Mouse (Mus musculus): ENCODE results near the gene Shbg.
A peak's percentile ranks its signal among the peaks of the same experiment; 100 is the strongest.
"Not testable (repeated sequence)": the region's sequence is repeated elsewhere in the genome, so short reads cannot be mapped to it uniquely, and the experiment has no call there.

Shbg gene

DNA sequence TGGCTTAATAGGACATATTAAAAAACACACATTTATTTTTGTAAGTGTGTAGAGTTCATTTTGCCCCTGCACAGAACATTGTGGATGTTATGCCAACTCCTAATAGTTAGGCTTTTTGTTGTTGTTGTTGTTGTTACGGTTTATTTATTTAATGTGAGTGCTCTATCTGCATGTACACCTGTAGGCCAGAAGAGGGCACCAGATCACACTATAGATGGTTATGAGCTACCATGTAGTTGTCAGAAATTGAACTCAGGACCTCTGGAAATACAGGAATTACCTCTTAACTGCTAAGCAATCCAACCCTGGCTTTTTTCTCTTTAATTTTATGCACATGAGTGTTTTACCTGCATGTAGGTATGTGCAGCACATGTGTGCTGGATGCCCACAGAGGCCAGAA, 12.1 kb upstream of the Shbg start:
- DNase-seq (ENCODE audit: low read depth): peak; percentile 69

DNA sequence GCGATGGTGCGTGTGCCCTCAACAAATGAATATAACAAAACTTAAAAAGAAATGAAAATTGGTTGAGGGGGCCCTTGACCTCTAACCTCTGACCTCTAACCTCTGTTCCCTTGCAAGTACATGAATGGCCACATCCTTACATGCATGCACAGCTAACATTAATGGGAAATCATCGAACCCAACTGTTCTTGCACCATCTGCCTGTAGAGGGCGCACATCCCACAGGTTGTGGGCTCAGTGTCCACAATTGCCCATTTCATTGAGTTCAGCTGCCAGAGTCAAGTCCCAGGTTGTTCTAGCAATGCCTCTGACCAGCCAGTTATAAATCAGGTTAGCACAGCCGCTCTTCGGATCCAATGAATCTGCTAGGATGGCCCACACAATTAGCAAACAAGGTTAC, 10.6 kb upstream of the Shbg start:
- DNase-seq (ENCODE audit: low read depth): peak; percentile 87

DNA sequence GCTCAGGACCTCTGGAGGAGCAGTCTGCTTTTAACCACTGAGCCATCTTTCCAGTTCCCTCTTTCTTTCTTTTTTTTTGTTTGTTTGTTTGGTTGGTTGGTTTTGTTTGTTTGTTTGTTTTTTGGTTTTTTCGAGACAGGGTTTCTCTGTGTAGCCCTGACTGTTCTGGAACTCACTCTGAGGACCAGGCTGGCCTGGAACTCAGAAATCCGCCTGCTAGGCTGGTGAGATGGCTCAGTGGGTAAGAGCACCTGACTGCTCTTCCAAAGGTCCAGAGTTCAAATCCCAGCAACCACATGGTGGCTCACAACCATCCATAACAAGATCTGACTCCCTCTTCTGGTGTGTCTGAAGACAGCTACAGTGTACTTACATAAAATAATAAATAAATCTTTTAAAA, 6.6 kb upstream of the Shbg start:
- not testable (repeated sequence) for DNase-seq (ENCODE audit: low read depth)

DNA sequence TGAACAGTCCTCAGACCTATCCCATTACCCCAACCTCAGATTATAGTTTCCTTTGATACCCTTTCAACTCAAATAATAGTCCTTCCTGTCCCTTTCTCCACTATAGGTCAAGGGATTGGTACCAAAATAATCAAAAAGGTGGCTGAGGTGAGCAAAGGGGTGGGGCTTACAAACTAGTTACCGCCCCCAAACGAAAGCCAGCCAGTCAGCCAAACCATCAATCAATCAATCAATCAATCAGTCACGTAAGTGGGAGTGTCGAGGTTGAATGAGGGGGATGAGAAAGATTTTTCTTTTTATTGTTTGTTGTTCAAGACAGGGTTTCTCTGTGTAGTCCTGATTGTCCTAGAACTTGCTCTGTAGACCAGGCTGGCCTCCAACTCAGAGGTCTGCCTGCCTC, 5.3 kb upstream of the Shbg start:
- no peak for DNase-seq (ENCODE audit: low read depth)

DNA sequence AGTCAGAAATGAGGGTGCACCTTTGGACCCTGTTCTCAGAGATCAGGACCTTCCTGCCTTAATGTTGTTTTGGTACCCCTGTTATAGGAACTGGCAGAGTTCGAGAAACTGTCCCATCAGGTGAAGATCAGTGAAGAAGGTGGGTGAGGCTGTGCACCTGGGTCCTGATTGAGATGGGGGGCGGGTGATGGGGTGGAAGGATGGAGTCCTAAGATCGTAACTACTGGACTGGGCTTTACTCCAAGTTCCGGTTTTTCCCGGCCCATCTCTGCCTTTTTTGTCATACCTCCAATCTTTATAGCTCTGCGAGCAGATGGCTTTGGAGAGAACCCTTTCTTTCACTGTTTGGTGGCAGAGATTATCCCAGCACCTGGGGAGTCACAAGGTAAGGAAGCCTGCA, 4.7 kb upstream of the Shbg start:
- DNase-seq (ENCODE audit: low read depth): no peak

DNA sequence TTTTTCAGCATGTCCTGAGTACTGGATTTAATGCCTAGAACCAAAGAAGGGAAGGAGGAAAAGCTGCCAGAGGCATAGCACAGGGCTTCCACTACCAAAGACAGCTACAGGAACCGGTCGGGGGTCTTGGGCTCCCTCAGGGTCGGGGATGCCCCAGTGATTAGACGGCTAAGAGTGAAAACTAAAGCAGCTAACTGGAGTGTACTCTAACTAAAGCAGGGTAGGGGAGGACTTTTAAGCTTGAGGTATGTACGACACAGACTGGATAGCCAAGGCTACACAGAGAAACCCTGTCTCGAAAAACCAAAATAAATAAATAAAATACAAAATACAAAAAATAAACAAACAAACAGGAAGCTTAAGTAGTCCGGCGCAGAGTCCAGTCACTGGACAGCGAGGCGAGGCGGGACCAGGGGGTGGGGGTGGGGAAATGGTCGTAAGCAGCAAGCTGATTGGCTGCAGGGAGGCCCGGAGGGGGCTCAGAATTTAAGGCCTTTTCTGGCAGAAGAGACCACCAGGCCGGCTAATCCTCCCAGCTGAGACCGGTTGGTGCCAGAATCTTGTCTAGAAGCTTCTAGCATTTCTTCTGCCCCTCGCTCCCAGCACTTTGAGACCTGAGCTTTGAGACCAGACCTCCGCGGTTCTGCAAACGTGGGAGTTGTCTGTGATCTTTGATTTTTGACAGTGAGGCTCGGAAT, 4.0 kb upstream of the Shbg start, which contains the start of gene Sat2:
Sat2 (plus strand) TSS at position 454 of the 698 bp plus-strand sequence.
- DNase-seq (ENCODE audit: low read depth): no peak

DNA sequence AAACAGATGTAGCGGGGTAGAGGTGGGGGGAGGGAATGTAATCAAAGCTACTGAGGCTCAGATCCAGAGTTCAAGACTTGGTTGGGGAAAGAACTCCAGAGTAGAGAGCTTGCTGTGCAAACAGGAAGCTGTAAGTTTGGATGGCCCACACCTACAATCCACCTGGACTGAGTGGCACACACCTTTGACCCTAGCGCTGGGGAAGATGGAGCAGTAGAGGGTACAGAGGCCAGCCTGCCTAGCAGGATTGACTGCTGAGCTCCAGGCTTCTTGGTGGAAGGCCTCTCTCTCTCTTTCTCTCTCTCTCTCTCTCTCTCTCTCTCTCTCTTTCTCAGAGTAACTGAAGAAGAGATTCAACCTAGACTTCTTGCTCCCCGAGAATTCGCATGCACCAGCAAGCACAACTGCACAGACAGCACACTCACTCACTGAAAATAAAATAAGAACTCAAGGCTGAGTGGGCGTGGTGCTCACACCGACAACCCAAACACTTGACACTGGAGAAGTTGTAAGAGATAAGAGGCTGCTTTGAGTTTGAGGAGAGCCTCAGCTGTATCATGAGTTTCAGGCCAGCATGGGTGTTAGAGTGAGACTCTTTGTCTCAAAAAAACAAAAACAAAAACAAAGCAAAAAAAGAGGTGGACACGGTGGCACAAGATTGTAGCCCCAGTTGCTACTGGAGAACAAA, 2.8 kb upstream of the Shbg start:
- no peak for DNase-seq (ENCODE audit: low read depth)

DNA sequence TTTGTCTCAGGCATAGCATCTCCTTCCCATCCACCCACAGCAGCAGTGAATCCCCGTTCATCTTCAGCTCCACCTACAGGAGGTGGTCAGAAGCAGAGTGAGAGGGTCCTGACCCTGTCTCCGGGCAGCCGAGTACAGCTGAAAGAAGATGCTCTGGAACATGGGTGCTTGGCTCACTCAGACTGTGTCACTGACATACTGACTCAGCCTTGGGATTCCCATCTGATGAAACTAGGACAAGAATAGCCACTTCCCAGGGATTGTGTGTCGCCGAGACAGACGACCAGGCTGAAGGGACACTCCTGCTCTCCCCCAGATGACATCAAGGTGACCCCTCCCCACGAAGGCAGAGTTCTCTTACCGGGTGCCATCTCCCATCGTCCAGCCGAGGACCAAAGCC, 924 bp downstream of the Shbg start:
- no peak for DNase-seq (ENCODE audit: low read depth)

DNA sequence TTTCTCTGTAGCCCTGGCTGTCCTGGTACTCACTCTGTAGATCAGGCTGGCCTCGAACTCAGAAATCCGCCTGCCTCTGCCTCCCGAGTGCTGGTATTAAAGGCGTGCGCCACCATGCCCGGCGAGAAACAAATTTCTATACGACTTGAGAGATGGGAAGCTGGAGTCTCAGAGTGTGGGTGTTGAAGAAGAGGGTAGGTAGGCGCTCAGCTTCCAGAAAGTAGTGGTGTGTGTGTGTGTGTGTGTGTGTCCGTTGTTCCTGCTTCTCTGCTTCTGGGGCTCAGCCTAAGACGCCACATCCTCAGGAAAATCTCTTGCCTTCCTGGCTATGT, 3.5 kb downstream of the Shbg start:
- not testable (repeated sequence) for DNase-seq (ENCODE audit: low read depth)

DNA sequence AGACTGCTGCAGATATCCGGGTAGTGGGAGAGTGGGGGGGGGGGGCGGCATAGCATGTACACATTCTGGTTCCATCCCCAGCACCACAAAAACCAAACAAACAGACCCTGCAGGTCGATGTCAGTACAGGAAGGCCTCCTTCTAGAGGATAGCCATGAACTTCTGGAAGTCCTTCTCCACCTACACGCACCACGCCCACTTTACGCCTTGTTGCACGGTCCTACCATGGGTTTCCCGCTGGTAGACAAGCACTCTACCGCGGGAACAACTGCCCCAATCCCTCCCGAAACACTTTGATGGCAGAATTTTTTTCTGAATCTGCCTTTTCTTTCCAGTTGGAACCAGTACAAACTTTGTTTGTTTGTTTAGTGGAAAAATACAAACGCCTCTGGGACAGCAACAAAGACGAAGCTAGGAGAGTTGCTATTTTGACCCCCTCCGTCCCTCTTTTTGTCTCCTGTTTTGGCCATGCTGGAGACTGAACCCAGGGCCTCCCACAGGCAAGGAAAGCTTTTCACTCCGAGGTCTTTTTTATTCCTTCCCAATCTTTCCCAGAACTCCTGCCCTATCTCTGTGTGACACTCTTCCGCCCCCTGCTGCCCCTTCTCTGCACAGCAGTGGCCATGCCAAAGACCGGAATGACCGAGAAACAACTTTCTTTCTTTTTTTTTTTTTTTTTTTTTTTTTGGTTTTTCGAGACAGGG, 4.0 kb downstream of the Shbg start:
- DNase-seq (ENCODE audit: low read depth): peak; percentile 48

DNA sequence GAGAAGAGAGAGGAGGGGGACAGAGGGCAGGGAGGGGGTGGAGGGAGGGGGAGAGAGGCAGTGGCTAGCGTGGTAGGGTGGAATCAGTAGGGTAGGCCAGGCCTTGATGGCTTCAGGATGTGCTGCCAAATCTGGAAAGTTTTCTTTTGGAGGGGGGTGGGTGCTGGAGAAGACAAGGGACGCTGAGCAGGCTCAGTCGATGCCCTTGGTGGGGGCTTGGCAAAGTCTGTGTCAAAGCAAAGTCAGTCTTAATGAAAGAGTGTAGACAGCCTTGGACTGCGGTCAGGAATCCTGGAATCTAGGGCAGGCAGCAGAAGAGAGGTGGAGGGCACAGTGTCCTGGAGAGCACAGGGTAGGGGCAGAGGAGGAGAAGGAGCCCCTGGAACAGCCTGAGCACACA, 6.8 kb downstream of the Shbg start:
- DNase-seq (ENCODE audit: low read depth): no peak

DNA sequence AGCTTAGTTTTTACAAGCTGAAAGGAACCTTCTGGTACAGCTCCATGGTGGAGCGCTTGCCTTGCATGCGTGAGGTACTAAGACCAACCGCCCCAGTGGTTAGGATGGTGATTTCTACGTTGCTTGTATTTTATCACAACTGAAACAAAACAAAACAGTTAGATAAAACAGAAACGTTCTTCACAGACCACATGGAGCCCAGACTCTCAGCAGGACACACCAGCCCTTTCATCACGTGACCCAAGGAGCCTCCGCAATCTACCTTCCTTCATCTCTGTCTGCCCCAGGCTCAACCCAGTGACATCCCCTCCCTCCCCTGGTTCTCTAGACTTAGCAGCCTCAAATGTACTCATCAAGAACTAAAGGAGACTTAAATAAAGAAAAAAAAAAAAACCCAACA, 8.3 kb downstream of the Shbg start:
- no peak for DNase-seq (ENCODE audit: low read depth)

DNA sequence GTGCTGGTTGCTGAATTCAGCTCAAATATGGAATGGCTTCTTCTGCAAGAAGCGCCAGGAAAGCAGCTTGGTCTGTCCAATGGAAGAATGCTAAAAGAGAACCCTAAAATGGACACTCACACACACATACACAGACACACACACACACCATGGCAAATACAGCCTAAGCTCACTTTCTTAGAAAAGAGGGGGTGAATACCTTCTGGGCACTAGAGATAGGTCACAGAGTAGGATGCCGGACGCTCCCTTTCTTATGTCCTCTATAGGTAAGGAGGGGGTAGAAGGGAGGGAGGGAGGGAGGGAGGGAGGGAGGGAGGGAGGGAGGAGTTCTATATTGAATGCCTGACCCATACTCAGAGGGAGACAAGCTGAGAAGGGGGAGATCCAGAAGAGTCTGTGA, 9.2 kb downstream of the Shbg start:
- no peak for DNase-seq (ENCODE audit: low read depth)

DNA sequence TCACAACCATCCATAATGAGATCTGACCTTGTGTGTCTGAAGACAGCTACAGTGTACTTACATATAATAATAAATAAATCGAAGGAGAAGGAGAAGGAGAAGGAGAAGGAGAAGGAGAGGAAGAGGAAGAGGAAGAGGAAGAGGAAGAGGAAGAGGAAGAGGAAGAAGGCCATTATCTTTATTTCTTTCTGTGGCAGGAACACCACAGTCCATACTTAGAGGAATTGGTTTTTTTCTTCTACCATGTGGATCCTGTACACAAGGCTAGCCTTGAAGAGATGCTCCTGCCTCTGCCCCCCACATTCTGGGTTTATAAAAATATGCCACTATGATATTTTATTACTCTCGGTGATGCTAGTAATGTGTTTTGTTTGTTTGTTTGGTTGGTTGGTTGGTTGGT, 10.9 kb downstream of the Shbg start:
- DNase-seq (ENCODE audit: low read depth): no peak

DNA sequence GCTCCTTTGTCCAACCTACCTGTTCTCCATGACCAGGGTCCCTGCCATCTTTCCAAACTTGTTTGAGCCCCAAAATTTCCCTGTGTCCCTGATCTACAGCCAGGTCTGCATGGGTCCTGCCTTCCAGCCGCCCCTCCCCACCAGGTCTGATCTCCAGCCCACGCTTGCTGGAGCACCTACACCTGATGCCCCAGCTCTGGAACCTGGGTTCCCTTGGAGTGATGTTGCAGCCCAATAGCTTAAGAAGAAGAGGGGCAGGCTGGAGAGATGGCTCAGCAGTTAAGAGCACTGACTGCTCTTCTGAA, 11.3 kb downstream of the Shbg start:
- no peak for DNase-seq (ENCODE audit: low read depth)

DNA sequence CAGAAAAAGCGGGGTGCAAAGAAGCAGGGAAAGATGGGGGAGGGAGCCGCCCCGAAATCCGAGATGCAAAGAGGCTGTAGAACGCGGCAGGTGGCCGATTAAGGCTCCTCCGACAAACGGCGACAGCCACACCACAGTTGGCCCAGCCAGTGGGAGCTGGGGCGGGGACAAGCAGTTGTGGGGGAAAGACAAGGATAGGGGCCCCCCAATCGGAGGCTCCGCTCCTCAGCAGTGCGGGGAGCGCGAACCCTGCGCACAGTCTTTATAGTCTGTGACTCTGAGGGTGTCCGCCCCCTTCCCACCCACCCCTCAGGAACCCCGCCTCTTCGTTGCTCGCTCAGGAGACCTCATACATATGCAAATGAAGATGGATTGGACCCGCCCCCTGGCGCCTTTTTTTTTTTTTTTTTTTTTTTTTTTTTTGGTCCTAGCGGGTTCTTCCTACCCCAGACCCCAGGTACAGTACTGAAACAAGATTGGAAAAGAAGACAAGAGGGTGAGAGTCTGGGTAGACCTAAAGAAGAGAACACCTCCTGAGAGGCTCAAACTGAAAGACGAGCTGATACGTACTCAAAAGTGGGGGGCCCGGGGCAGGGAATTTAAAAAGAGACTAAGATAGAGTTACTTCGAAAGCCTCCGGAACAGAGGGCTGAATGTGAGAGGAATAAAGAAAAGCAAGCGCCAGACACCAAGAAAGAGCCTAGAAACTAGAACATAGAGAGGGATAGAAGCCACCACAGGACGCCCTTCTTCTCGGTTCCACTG, 11.8 kb downstream of the Shbg start, which contains the start of gene Atp1b2:
Atp1b2 (minus strand) TSS at position 217 of the 765 bp plus-strand sequence.
- peak; percentile 85 for DNase-seq (ENCODE audit: low read depth)

DNA sequence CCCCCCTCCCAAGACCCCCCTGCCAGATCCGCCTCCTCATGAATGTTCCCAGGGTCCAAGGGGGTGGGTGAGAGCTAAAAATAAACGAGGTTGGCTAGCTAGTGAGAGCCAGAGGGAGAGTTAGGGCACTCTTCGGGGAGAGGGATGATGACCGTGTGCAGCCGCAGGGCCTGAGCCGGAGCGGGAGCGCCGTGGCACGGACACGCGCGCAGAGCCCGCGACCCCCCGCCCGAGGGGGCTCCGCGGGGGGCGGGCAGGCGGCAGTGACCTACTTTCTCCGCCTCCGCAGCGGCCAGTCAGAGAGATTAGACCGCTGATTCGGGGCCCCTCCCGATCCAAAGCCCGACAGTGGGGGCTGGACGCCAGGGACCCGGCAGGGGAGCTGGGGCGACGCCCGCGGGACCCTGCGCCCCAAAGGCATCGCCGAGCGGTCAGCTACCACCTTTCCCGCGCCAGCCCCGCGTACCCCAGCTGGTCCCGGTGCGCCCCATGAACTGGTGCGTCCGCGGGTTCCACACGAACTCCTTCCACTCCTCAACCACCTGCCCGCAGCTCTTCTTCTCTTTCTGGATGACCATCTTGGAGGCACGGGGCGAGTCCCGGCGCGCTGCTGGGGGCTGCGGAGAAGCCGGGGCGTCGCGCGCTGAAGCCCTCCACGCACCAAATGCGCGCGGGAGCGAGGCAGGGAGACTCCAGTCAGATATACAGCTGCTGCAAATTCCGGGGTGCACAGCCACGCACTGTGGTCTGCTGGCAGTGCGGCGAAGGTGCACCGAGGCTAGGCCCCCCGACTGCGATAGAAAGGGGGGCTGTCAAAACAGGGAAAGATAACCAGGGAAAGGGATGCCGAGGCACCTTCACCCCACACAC, 12.7 kb downstream of the Shbg start:
- no peak for DNase-seq (ENCODE audit: low read depth)

DNA sequence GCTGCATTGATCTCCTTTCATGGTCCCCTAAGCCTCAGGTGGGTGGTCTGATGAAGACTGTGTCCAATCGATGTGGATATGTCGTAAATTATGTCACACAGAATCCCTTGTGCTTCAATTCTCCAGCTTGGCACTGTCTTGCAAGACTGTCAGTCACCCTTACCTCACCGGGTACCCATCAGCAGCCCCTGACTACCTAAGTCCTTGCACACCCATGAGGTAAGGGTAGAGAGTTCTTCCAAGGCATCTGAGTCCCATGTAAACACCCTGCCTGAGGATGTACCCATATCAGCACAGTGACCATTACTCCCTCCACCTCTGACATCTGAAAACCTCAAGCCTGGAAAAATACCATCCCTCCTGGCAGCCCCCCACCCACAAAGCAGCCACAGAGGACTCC, 13.4 kb downstream of the Shbg start:
- DNase-seq (ENCODE audit: low read depth): no peak

DNA sequence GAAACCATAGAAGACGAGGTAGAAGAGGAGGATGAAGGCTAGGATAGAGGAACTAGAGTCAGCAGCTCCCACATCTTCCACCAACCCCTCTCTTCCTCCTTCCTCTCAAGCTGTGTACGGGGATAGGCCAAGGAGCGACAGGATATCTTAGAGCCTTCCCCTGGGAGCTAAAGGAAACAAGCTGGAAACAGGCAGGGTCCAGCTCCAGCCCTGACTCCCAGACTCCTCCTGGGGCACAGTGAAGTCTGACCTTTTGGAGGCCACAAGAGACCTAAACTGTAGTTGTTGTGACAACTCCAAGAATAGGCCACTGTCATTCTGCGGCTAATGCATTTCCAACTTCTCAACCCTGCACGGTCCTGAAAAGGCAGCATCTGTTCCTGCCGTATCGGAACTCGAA, 14.2 kb downstream of the Shbg start:
- DNase-seq (ENCODE audit: low read depth): no peak

DNA sequence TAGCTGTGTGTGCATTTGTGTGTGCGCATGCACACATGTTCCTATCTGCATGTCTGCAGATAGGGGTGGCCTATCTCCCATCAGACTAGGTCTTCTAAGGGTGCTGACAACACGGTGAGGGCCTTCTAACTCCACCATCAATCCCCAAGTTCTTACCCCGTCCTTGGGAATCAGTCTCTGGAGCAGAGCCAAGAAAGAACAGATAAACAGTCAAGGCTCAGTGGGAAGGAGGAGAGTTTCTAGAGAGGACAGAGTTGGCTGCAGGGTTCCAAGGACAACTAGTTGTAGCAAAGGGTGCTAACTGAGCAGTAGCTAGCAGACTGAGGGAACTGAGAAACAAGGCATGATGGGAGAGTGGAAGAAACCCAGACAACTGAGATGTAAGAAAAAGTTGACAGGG, 15.9 kb downstream of the Shbg start:
- DNase-seq (ENCODE audit: low read depth): no peak

DNA sequence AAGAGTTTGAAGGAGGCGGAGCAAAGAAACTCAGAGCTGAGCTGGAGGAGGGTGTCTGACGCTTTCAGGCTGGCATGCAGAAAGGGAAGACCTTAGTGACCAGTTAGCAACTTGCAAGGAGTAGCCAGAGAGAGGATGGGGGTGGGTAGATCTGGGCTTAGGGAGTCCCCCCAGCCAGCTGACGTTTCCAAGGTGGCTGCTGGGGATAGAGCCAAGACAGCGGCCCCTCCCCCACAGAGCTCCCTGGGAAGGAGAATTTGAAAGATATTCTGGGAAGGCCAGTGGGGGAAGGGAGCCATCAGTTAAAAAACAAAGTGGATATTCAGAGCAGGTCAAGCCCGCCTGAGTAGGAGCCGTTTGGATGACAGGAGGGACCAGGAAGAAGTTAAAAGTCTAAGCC, 17.6 kb downstream of the Shbg start:
- no peak for DNase-seq (ENCODE audit: low read depth)

DNA sequence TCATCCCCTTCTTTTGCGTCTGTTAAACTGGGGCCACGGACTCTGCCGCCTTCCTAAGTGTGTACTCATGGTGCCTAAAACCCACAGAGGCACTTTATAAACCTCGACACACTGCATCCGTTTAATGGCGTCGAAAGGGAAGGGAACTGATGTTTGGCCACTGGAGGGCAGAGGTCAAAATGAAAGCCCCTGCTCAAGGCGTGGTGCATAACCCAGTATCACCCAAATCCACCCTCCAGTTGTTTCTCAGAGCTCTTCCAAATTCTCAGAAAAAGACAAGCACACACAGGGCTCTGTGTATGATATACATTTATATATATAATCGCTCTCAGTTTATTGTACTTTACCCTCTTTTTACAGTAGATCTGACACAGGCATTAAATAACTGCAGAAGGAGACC, 18.3 kb downstream of the Shbg start:
- DNase-seq (ENCODE audit: low read depth): no peak
